Mouse (Mus musculus) myocyte (in vitro differentiated cells): Measurements from ENCODE around the gene Senp3. TPM values are rescaled to one million over a fixed set of nuclear protein-coding genes. Genes with fewer than 3 reads are reported as not detected.

Experiments used
- H3K27me3 ChIP-seq: one replicate; pipeline ENCODE4 v1.6.1; 2011; ENCODE audit not compliant: control insufficient read depth, insufficient read depth, insufficient read length
- H3K36me3 ChIP-seq: one replicate; pipeline ENCODE4 v1.6.1; 2011; ENCODE audit not compliant: control insufficient read depth, insufficient read depth
- H3K4me2 ChIP-seq: one replicate; pipeline ENCODE4 v1.6.1; 2011; ENCODE audit warnings: low read depth, control low read depth
- H3K4me3 ChIP-seq: one replicate; pipeline ENCODE4 v1.5.1; 2011; ENCODE audit warnings: mild to moderate bottlenecking, control low read depth, moderate library complexity
- H3K79me2 ChIP-seq: one replicate; pipeline ENCODE4 v1.6.1; 2011; ENCODE audit not compliant: control insufficient read depth, insufficient read depth
- H3ac ChIP-seq: one replicate; pipeline ENCODE4 v1.6.1; 2011; ENCODE audit not compliant: control insufficient read depth, insufficient read length
- CEBPB ChIP-seq: IDR thresholded peaks from 2 replicates; pipeline ENCODE4 v1.6.1; 2011; ENCODE audit warnings: mild to moderate bottlenecking, moderate library complexity; ENCODE audit not compliant: poor library complexity, insufficient read depth, severe bottlenecking
- E2F4 ChIP-seq: IDR thresholded peaks from one replicate; pipeline ENCODE4 v1.6.1; 2011; ENCODE audit warnings: mild to moderate bottlenecking, control low read depth, moderate library complexity; ENCODE audit not compliant: insufficient read depth
- MAX ChIP-seq: IDR thresholded peaks from one replicate; pipeline ENCODE4 v1.6.1; 2011; ENCODE audit warnings: low read depth, mild to moderate bottlenecking, control low read depth
- MYOD1 ChIP-seq, 3 experiments: IDR thresholded peaks; one replicate each; pipeline ENCODE4 v1.6.1; 2011; ENCODE audit warnings: control low read depth in 2 of 3, low read depth in 2 of 3, mild to moderate bottlenecking in 2 of 3, moderate library complexity in 1 of 3; ENCODE audit not compliant: insufficient read length in 2 of 3, control insufficient read depth in 1 of 3
- MYOG ChIP-seq, 3 experiments: IDR thresholded peaks; one replicate each; pipeline ENCODE4 v1.6.1; 2011; ENCODE audit warnings: control low read depth in 2 of 3, low read depth in 2 of 3, mild to moderate bottlenecking in 2 of 3; ENCODE audit not compliant: insufficient read length in 2 of 3, control insufficient read depth in 1 of 3, insufficient read depth in 1 of 3
- POLR2A ChIP-seq: IDR thresholded peaks from one replicate; pipeline ENCODE4 v1.6.1; 2011; ENCODE audit warnings: low read depth, mild to moderate bottlenecking, control low read depth, moderate library complexity; ENCODE audit not compliant: insufficient read length
- POLR2AphosphoS2 ChIP-seq: IDR thresholded peaks from one replicate; pipeline ENCODE4 v1.6.1; 2011; ENCODE audit warnings: low read depth, control low read depth; ENCODE audit not compliant: insufficient read length
- REST ChIP-seq: IDR thresholded peaks from one replicate; pipeline ENCODE4 v1.6.1; 2011; ENCODE audit warnings: mild to moderate bottlenecking, control low read depth, moderate library complexity; ENCODE audit not compliant: insufficient read depth, insufficient read length
- SRF ChIP-seq: IDR thresholded peaks from one replicate; pipeline ENCODE4 v1.6.1; 2011; ENCODE audit warnings: low read depth; ENCODE audit not compliant: control insufficient read depth, insufficient read length
- TCF12 ChIP-seq: IDR thresholded peaks from one replicate; pipeline ENCODE4 v1.6.1; 2011; ENCODE audit warnings: mild to moderate bottlenecking, control low read depth; ENCODE audit not compliant: poor library complexity, insufficient read depth, severe bottlenecking
- TCF3 ChIP-seq: IDR thresholded peaks from one replicate; pipeline ENCODE4 v1.6.1; 2011; ENCODE audit warnings: low read depth, control low read depth; ENCODE audit not compliant: insufficient read length
- USF1 ChIP-seq: IDR thresholded peaks from one replicate; pipeline ENCODE4 v1.6.1; 2011; ENCODE audit warnings: low read depth, mild to moderate bottlenecking, control low read depth, moderate library complexity
- polyA plus RNA-seq: library from polyadenylated mRNA; unstranded; fragments of >200 nt; fragmentation: generic; extraction: Trizol; gene quantifications from one replicate; pipeline ENCODE4 v1.2.1, GENCODE M21; 2012; ENCODE audit warnings: missing spikeins

The Senp3 gene
- polyA plus RNA-seq, 1 experiment: 70.5 TPM

GRCm38 (mm10) chr11:69698574-69698973 is 16.7 kb upstream of the Senp3 start:
- H3K27me3 ChIP-seq: no peaks in the 10 kb centered on the region
- no peak overlapping the region for H3K4me2 ChIP-seq
- H3K79me2 ChIP-seq: no peaks in the 10 kb centered on the region
- no peak for TF ChIP-seq REST
- TF ChIP-seq MYOG (IDR thresholded peaks at IDR 0.05; ENCODE audit: control insufficient read depth in 1 of 3, insufficient read depth in 1 of 3, insufficient read length in 2 of 3, low read depth in 2 of 3): no peak
- no peak for TF ChIP-seq USF1
- no peak for TF ChIP-seq POLR2AphosphoS2
- no peak for TF ChIP-seq POLR2A
- no peak for TF ChIP-seq SRF
- no peak for TF ChIP-seq MAX
- no peak for TF ChIP-seq TCF12
- no peak for TF ChIP-seq TCF3
- no peak for TF ChIP-seq CEBPB
- TF ChIP-seq E2F4: no peak
- TF ChIP-seq MYOD1 (IDR thresholded peaks at IDR 0.05; ENCODE audit: control insufficient read depth in 1 of 3, insufficient read length in 2 of 3, low read depth in 2 of 3): no peak
- H3K36me3 ChIP-seq: no peaks in the 10 kb centered on the region
- H3K4me3 ChIP-seq: no peak overlapping the region
- no peak overlapping the region for H3ac ChIP-seq

GRCm38 (mm10) chr11:69697396-69697795 is 15.5 kb upstream of the Senp3 start:
- Histone ChIP-seq H3K36me3 (no peaks in the 10 kb centered on the region), H3K27me3 (no peaks in the 10 kb centered on the region), H3K4me2 (no peak overlapping the region), H3ac (no peak overlapping the region), H3K4me3 (no peak overlapping the region), H3K79me2 (no peaks in the 10 kb centered on the region)
- TF ChIP-seq POLR2A (no peak), USF1 (no peak), POLR2AphosphoS2 (no peak), REST (no peak), TCF12 (no peak)

- no peaks in the 10 kb centered on the region for H3K27me3 ChIP-seq
- peak within 1 kb of the TSS; percentile 67 for H3K4me2 ChIP-seq
- TF ChIP-seq SRF (no peak), MYOD1 (IDR thresholded peaks at IDR 0.05; ENCODE audit: control insufficient read depth in 1 of 3, insufficient read length in 2 of 3, low read depth in 2 of 3) (no peak), POLR2A (peak; percentile 42)
- peak within 1 kb of the TSS; percentile 11 for H3ac ChIP-seq
- no peaks in the 10 kb centered on the region for H3K79me2 ChIP-seq
- no peaks in the 10 kb centered on the region for H3K36me3 ChIP-seq
- H3K4me3 ChIP-seq: peak within 1 kb of the TSS; percentile 11
Measured at GRCm38 (mm10) chr11:69695361-69696181, 13.7 kb upstream of the Senp3 start, which contains the start of the genes Tnfsf12 and Tnfsfm13. TSS of gene Tnfsf12 (minus strand) at chr11:69695849. TSS of gene Tnfsfm13 (minus strand) at chr11:69696098.

GRCm38 (mm10) chr11:69695046-69695360 is 13.1 kb upstream of the Senp3 start:
- Histone ChIP-seq H3K4me3 (peak overlapping the region; percentile 11), H3ac (peak overlapping the region; percentile 11), H3K36me3 (no peaks in the 10 kb centered on the region), H3K27me3 (no peaks in the 10 kb centered on the region), H3K4me2 (peak overlapping the region; percentile 67), H3K79me2 (no peaks in the 10 kb centered on the region)
- TF ChIP-seq CEBPB (no peak), POLR2A (no peak), TCF12 (no peak), MYOG (IDR thresholded peaks at IDR 0.05; ENCODE audit: control insufficient read depth in 1 of 3, insufficient read depth in 1 of 3, insufficient read length in 2 of 3, low read depth in 2 of 3) (no peak), REST (no peak), POLR2AphosphoS2 (no peak), SRF (no peak), MAX (no peak), MYOD1 (IDR thresholded peaks at IDR 0.05; ENCODE audit: control insufficient read depth in 1 of 3, insufficient read length in 2 of 3, low read depth in 2 of 3) (no peak), E2F4 (no peak), TCF3 (no peak), USF1 (no peak)

- Histone ChIP-seq H3K4me2 (no peak overlapping the region), H3ac (no peak overlapping the region), H3K36me3 (no peaks in the 10 kb centered on the region), H3K79me2 (no peaks in the 10 kb centered on the region), H3K4me3 (no peak overlapping the region), H3K27me3 (no peaks in the 10 kb centered on the region)
- TF ChIP-seq MAX (no peak), POLR2A (no peak), POLR2AphosphoS2 (no peak), MYOG (IDR thresholded peaks at IDR 0.05; ENCODE audit: control insufficient read depth in 1 of 3, insufficient read depth in 1 of 3, insufficient read length in 2 of 3, low read depth in 2 of 3) (no peak)
Measured at GRCm38 (mm10) chr11:69693421-69693965, 11.6 kb upstream of the Senp3 start.
